Mouse (Mus musculus): ENCODE results near the gene Pofut1.

Pofut1 gene

DNA sequence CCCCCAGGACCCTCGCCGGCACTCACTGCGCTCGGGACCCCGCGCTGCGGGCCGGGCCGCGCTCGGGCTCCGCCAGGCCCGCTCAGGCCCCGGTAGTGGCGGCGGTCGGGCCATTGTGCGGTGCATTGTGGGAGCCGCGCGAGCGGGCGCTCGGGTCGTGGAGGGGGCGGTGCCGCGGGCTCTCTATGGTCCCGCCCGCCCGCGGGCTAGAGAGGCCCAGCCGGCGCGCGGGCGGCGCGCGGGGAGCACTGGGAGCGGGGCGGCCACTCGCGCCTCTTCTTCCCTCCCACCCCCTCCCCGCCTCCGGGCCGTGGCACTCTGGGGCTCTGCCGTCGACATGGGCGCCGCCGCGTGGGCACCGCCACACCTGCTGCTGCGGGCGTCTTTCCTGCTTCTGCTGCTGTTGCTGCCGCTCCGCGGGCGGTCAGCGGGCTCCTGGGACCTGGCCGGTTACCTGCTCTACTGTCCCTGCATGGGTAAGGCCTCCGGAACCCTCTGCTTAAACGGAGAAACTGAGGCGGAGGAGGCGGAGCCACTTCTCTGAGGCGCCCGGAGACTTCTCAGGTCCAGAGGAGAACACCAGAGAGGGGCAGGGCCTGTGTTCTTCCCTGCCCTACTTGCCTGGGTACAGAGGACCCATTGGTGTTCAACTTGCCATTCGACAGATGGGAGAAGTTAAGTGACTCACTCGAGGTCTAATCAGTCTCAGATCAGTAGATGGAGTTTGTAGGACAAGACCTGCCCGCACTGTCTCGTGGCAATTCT lies at the start of gene Pofut1, which contains the start of gene Plagl2:
Pofut1 (plus strand) TSS at position 284 of the 765 bp plus-strand sequence.
Plagl2 (minus strand) TSS at position 177 of the 765 bp plus-strand sequence.
- peak; percentile 87 to 88 for DNase-seq

- DNase-seq = no peak
Measured at GRCm38 (mm10) chr2:153194255-153194654, 47.1 kb upstream of the Pofut1 start.

DNA sequence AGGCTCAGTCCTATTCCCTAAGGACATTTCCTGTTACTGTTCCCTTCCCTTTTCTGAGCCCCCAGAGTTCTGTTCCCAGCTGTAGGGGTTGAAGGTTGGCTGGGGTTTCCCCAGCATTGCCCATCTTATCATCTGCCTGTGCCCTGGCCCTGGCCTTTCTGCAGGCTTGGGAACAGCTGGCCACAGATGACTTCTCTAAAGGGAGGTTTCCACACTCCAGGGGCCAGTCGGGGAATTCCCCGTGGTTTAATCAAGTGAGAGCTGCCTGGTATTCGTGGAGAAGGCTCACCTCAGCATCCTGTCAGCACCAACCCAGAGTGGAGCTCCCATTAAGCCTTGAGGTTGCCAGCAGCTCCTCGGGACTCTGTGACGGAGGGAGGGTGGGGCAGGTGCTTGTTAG lies 42.8 kb upstream of the Pofut1 start:
- DNase-seq = no peak

DNA sequence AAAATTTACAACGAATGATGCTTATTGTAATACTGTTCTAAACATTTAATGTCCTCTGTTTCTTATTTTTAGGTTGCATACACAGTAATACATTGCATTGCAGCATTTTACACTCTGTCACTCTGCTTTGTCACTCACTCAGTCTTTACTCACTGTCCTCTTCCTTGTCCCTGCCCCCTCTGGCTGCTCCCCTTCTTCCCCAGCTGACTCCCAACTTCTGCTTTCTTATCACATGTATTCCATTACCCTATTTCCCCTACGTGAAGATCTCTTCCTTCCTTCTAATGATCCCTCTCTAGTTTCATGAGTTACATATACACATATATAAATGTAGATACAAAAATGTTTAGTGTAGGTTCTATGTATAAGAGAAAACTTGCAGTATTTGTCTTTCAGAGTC lies 42.2 kb upstream of the Pofut1 start:
- no peak for DNase-seq

- no peak for DNase-seq
Measured at GRCm38 (mm10) chr2:153202766-153203165, 38.6 kb upstream of the Pofut1 start.

DNA sequence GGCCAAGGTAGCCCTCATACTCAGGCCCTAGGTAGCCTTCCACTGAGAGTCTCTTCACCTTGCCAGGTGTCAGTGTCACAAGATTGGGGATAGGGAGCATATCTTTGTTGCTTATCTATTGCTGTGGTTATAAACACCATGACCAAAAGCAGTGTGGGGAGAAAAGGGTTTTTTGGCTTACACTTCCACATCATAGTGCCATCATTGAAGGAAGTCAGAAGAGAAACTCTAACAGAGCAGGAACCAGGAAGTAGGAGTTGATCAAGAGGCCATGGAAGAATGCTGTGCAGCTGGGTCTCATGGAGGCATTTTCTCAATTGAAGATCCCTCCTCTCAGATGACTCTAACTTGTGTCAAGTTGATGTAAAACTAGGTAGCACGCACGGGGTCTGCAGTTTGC lies 33.2 kb upstream of the Pofut1 start:
- DNase-seq = no peak

GRCm38 (mm10) chr2:153209286-153209685 lies 32.0 kb upstream of the Pofut1 start:
- DNase-seq = no peak

DNA sequence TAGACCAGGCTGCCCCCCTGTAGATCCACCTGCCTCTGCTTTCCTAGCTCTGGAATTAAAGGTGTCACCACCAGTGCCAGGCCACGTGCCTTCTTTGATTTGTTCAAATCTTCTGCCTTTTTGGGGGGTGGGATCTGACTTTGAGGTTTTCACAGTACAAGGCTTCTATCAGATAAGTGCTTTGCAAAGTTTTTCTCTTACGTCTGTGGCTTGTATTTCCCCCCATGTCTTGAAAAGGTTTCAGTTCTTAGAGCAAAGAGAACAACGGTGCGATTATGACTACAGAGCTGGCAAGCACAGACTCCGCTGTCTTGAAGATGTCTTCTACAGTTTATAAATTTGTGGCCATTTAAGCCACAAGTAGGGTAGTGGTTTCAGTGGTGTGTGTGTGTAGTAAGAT lies 29.9 kb upstream of the Pofut1 start:
- DNase-seq = no peak

DNA sequence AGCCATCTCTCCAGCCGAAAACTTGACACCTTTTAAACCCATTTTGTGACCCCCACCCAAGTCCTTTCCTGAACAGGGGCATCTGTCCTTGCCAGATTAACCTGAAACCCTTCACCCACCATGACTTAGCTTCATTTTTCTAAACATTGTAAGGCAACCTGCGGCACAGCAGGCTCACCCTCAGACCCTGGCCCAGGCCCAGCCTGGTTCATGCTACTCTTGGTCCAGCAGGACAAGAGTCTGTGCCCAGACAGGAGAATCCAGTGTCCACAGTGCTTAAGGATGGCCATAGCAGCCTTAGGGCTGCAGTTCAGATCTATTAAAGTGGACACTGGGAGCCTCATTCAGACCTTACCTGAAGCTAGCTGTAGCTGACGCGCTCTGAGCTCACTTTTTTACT lies 28.0 kb upstream of the Pofut1 start:
- DNase-seq = no peak

DNA sequence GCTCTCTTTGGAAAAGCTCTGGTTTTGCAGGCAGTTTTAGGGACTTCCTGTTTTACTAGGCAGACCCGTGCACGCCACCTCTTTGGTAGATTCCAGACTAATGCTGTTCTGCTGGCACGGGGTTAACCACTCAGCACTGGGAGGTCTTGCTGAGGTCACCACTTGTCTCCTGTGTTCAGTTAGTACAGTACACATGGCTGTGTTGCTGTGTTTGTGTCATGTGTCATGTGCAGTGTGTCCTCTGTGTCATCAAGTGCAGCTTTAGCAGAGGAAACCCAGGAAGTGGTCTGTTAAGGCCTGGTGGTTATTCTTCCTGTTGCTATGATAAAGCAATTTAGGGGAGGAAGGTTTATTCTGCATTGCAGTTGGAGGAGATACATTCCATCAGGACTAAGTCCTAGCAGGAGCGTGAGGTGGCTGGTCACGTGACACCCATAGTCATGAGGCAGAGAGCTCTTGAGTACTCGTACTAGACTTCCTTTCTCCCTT lies 26.5 kb upstream of the Pofut1 start:
- DNase-seq = peak in 1 of 2 experiments; percentile 23

DNA sequence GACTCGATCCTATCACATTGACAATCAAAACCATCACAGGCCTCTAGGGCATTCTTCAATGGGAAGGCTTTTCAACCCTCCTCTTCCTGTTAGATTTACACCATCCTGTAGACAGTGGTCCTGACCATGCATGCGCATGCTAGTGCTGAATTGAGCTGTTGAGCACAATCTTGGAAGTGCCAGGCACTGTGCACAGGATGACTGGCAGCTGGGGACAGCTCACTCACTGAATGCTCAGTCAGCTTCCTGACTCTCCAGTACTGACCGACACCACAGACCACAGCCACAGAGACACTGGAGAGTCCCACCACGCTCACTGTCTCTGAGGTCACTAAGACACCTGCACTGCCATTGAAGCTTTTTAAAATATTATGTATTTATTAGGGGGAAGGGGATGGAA lies 25.9 kb upstream of the Pofut1 start:
- no peak for DNase-seq

DNA sequence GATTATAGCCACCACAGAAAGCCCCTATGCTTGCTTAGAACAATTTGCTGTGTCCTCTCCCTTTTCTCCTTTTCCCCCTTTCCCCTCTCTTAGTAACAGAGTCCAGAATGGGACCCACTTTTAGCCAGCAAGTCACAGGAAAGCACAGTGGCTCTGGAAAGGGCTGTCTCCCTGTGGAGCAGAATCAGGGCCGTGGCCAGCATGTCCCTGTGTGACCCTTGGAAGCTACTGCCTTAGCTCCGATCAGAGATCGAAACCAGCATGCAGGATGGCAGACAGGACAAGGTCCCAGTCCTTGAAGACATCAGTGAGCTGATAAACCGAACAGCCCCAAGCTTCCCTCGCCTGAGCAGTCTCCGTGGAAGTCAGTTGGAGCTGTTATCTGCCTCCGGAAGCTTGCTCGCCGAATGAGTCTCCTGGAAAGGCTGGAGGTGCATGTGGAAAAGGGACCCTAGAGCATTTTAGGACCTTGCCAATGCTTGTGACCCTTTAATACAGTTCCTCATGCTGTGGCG lies 23.4 kb upstream of the Pofut1 start:
- no peak for DNase-seq

DNA sequence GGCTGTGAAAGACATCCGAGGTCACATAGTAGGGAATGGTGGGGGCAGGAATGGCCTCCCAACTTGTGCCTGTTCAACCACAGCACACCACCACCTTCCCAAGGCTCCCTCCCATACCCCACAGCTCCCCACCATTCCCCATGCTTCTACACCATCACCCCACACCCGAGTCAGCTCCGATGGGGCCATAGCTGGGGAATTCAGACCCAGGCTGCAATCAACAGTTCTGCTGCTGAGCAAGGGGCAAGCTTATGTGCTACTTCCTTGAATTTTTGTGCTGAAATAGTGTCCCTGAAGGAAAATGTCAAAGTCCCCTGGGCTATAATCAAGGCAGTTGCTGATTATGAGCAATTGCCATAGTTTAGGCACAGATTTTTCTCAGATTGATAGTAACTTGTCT lies 22.8 kb upstream of the Pofut1 start:
- DNase-seq = no peak

DNA sequence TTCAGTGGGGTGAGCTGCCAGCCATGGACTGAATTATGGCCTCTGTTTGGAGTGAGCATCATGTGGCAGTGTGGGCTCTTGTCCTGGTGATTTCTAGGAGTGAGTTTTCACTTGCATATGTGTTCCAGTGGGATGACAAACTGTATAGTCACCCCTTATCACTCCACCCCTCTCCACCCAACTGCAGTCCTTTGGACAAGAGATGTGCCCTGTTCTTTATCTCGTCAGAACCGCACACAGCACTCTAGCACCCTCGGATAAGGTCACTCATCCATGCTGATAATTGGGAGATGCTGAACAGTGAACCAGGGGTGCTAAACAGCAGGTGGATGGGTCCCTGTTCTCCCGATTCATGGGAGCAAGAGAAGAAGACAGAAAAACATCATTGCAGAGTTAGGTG lies 19.7 kb upstream of the Pofut1 start:
- DNase-seq = no peak

- DNase-seq = no peak
Measured at GRCm38 (mm10) chr2:153222130-153222529, 19.2 kb upstream of the Pofut1 start.

GRCm38 (mm10) chr2:153222566-153222965 lies 18.8 kb upstream of the Pofut1 start:
- DNase-seq = no peak

DNA sequence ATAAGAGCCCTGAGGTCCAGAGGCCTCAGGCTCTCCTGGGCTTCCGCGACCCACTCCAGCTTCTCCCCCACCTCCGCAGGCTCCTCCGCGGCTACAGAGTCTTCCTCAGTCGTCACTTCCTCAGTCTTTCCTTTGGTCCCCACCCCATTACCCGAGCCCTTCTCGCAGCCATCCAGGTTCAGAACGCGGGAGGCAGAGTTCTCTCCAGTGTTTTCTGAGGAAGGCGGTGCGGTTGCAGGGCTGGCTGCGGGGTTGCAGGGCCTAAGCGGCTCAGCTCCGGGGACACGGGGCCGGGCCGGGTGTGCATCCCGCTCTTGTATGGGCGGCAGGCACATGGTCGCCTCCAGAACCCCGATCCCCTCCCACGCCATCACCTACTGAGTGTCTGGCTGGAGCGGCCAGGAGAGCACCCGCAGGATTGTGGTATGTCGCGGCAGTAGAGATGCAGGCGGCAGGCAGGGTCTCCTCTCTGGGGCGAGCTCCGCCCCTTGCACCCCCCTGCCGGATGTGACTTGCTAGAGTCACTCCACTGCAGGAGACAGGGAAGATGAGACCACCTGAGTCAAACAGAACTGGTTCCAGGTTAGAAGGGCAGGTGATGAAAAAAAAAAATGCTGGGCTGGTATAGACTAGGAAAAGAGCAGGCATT lies 16.3 kb upstream of the Pofut1 start, which contains the start of gene Tspyl3:
Tspyl3 (minus strand) TSS at position 496 of the 649 bp plus-strand sequence.
- DNase-seq = peak; percentile 66 to 70

DNA sequence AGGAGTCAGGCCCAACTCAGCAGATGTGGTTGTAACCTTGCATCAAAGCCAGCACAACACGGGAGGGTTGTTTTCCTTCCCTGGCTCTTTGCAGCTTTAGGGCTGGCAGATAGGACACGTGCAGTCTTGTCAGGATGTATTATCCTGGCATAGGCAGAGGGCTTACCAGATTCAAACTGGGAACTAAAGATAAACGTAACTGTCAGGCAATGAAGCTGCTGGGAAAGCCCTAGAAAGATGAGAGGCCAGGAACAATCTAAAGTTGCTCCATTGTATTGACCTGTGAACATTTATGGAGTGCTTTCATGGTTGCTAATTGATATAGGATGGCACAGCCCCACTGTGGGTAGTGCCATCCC lies 15.8 kb upstream of the Pofut1 start:
- DNase-seq = no peak

- DNase-seq = no peak
Measured at GRCm38 (mm10) chr2:153227959-153228358, 13.4 kb upstream of the Pofut1 start.

GRCm38 (mm10) chr2:153228523-153228922 lies 12.8 kb upstream of the Pofut1 start:
- no peak for DNase-seq

GRCm38 (mm10) chr2:153237193-153237592 lies 4.1 kb upstream of the Pofut1 start:
- DNase-seq = no peak

- DNase-seq = no peak
Measured at GRCm38 (mm10) chr2:153237891-153238290, 3.4 kb upstream of the Pofut1 start.

GRCm38 (mm10) chr2:153238406-153238805 lies 2.9 kb upstream of the Pofut1 start:
- DNase-seq = no peak

Measured in thymus, adult 18-20 months (tissue).